Mouse (Mus musculus) cortical plate, adult 2 months (tissue): ENCODE measurements around the gene Olfr935.

Source experiments
- CTCF ChIP-seq: fragments of 200-500 bp; IDR thresholded peaks from 2 replicates; pipeline ENCODE4 v1.5.1; 2011; ENCODE audit warnings: mild to moderate bottlenecking, control low read depth, low read length; ENCODE audit not compliant: insufficient read depth; ENCODE audit errors: extremely low read depth
- POLR2A ChIP-seq: fragments of 200-500 bp; IDR thresholded peaks from 2 replicates; pipeline ENCODE4 v1.6.1; 2011; ENCODE audit warnings: mild to moderate bottlenecking, low read length, control low read depth; ENCODE audit not compliant: insufficient read depth; ENCODE audit errors: extremely low read depth

- no peak for TF ChIP-seq POLR2A
- TF ChIP-seq CTCF: no peak
Measured at GRCm38 (mm10) chr9:39023277-39023676, 23.8 kb upstream of the Olfr935 start, which contains the start of gene Olfr146.
